Mouse (Mus musculus): ENCODE results near the gene Galnt3. TPM values are rescaled to one million over a fixed set of nuclear protein-coding genes. Genes with fewer than 3 reads are reported as not detected.

Galnt3 gene
- polyA plus RNA-seq, 1 experiment from 2014 or later, result 2.9 TPM

Other genes with a start within 250 kb of the Galnt3 start
- 6.2 and 6.7 TPM in 2 replicates for gene Ttc21b, start 131.6 kb upstream of the Galnt3 start, polyA plus RNA-seq (2015; fragmentation: Nextera tagmentation; extraction: Ambion mirVana)

Measured in thymus, postnatal 0 days (tissue).